Mouse (Mus musculus): ENCODE data around the gene Pzp. TPM values are rescaled to one million over a fixed set of nuclear protein-coding genes. Genes with fewer than 3 reads are reported as not detected.

Gene Pzp
- polyA plus RNA-seq, 1 experiment from 2014 or later = not detected

GRCm38 (mm10) chr6:128435474-128435873, 91.0 kb downstream of the Pzp start:
- no peak overlapping the region for H3K27ac ChIP-seq (ENCODE audit: low read depth, low read length)
- peaks cover 10% of the 10 kb centered on the region; the same call in 1 of the 2 replicates for H3K4me1 ChIP-seq (ENCODE audit: control insufficient read depth, insufficient read depth, low read length)
- no peaks in the 10 kb centered on the region for H3K27me3 ChIP-seq (ENCODE audit: control insufficient read depth, insufficient read depth, low read length)
- H3K9ac ChIP-seq (ENCODE audit: low read length) = no peak overlapping the region
- WGBS = 91% methylated on average over 5 of the region's 5 CpGs
- ATAC-seq (ENCODE audit: insufficient read depth, low FRiP score, low TSS enrichment) (no peak), DNase-seq (ENCODE audit: low spot score) (no peak)
- peaks cover 34% of the 10 kb centered on the region for H3K36me3 ChIP-seq (ENCODE audit: control insufficient read depth, insufficient read depth, low read length)
- no peak overlapping the region for H3K4me2 ChIP-seq (ENCODE audit: low read depth)
- no peaks in the 10 kb centered on the region for H3K9me3 ChIP-seq (ENCODE audit: control insufficient read depth, low read length)
- H3K4me3 ChIP-seq (ENCODE audit: low read depth, low read length) = no peak overlapping the region

Other genes starting within 250 kb of the Pzp start
- 1.9 TPM in 2 replicates for gene Tead4, start 225.9 kb downstream of the Pzp start, polyA plus RNA-seq (2014; fragmentation: Nextera tagmentation; extraction: Ambion mirVana)
- gene Tulp3, start 170.9 kb downstream of the Pzp start, polyA plus RNA-seq (2014; fragmentation: Nextera tagmentation; extraction: Ambion mirVana) = 17.4 and 18.6 TPM in 2 replicates
- 166 and 175 TPM in 2 replicates for gene Rhno1, start 163.8 kb downstream of the Pzp start, polyA plus RNA-seq (2014; fragmentation: Nextera tagmentation; extraction: Ambion mirVana)
- gene Foxm1, start 163.8 kb downstream of the Pzp start, polyA plus RNA-seq (2014; fragmentation: Nextera tagmentation; extraction: Ambion mirVana) = 52.1 and 54.7 TPM in 2 replicates
- gene Tex52, start 151.3 kb downstream of the Pzp start, polyA plus RNA-seq (2014; fragmentation: Nextera tagmentation; extraction: Ambion mirVana) = 0.34 and 0.66 TPM in 2 replicates
- gene Gm44596, start 151.2 kb downstream of the Pzp start, polyA plus RNA-seq (2014; fragmentation: Nextera tagmentation; extraction: Ambion mirVana) = not detected in 2 replicates
- gene Nrip2, start 127.4 kb downstream of the Pzp start, polyA plus RNA-seq (2014; fragmentation: Nextera tagmentation; extraction: Ambion mirVana) = 1.9 and 2.2 TPM in 2 replicates
- 28.8 and 31.2 TPM in 2 replicates for gene Itfg2, start 101.8 kb downstream of the Pzp start, polyA plus RNA-seq (2014; fragmentation: Nextera tagmentation; extraction: Ambion mirVana)
- gene Fkbp4, start 88.0 kb downstream of the Pzp start, polyA plus RNA-seq (2014; fragmentation: Nextera tagmentation; extraction: Ambion mirVana) = 506 and 551 TPM in 2 replicates
- not detected in 2 replicates for gene A2ml1, start 54.9 kb upstream of the Pzp start, polyA plus RNA-seq (2014; fragmentation: Nextera tagmentation; extraction: Ambion mirVana)
- not detected in 2 replicates for gene Klrb1a, start 96.8 kb upstream of the Pzp start, polyA plus RNA-seq (2014; fragmentation: Nextera tagmentation; extraction: Ambion mirVana)
- gene Clec2h, start 135.7 kb upstream of the Pzp start, polyA plus RNA-seq (2014; fragmentation: Nextera tagmentation; extraction: Ambion mirVana) = not detected in 2 replicates
- gene Klrb1, start 196.3 kb upstream of the Pzp start, polyA plus RNA-seq (2014; fragmentation: Nextera tagmentation; extraction: Ambion mirVana) = not detected in 2 replicates

Measured in neural tube, embryonic 11.5 days (tissue).